Mouse (Mus musculus): Measurements from ENCODE around the gene C1ra. TPM values are rescaled to one million over a fixed set of nuclear protein-coding genes. Genes with fewer than 3 reads are reported as not detected.
"Not testable (repeated sequence)": the region's sequence is repeated elsewhere in the genome, so short reads cannot be mapped to it uniquely, and the experiment has no call there.

C1ra gene
- polyA plus RNA-seq, 1 experiment from 2014 or later: 0.26 TPM

GRCm38 (mm10) chr6:124477221-124477655, 35.0 kb upstream of the C1ra start:
- 82% methylated on average over 5 of the region's 5 CpGs for WGBS
- DNase-seq (ENCODE audit: low spot score): no peak

GRCm38 (mm10) chr6:124477922-124478651, 34.1 kb upstream of the C1ra start:
- Histone ChIP-seq H3K27me3 (ENCODE audit: low read depth, poor library complexity, severe bottlenecking) (no peaks in the 10 kb centered on the region), H3K9me3 (replicated peaks) (no peaks in the 10 kb centered on the region), H3K4me3 (no peak overlapping the region), H3K36me3 (no peaks in the 10 kb centered on the region), H3K27ac (no peak overlapping the region), H3K4me1 (no peaks in the 10 kb centered on the region)
- 79% methylated on average over 17 of the region's 17 CpGs for WGBS
- DNase-seq (ENCODE audit: low spot score): no peak

More at GRCm38 (mm10) chr6:124477221-124477655, 35.0 kb upstream of the C1ra start:
- Histone ChIP-seq H3K9me3 (replicated peaks) (no peaks in the 10 kb centered on the region), H3K36me3 (no peaks in the 10 kb centered on the region), H3K4me3 (no peak overlapping the region), H3K27me3 (ENCODE audit: low read depth, poor library complexity, severe bottlenecking) (no peaks in the 10 kb centered on the region), H3K4me1 (no peaks in the 10 kb centered on the region), H3K27ac (no peak overlapping the region)

DNA sequence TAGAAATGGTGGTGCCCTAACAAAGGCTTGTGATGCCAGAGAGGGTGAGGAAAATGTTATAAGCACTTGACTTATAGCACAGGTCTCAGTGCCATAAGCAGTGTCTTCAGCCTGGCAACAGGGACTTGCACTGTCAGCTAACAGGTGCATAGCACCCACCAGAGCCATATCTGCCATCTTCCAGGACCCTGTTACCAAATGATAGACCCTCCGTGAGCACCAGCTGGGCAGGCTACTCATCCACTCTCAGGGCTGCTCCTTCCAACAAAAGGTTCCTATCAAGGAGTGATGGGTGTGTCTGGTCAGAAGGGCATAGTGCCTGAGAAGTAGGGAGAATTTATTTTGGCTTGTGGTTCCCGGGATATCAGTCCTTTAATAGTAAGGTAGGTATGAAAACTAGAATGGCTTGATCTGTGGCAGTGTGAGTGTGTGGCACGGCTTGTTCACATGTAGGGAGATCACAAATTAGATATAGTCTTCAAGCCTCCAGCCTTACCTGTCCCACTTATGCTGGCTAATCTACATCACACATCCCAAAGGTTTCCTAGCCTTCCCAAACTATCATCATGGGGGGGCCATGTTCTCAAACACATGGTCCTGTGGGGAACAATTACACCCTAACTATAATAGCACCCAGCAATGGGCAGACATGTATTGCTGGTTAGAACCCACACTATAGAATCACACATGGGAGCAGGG, 33.2 kb upstream of the C1ra start:
- Histone ChIP-seq H3K4me1 (no peaks in the 10 kb centered on the region), H3K27ac (no peak overlapping the region), H3K9me3 (replicated peaks) (no peaks in the 10 kb centered on the region), H3K36me3 (no peaks in the 10 kb centered on the region), H3K27me3 (ENCODE audit: low read depth, poor library complexity, severe bottlenecking) (no peaks in the 10 kb centered on the region), H3K4me3 (no peak overlapping the region)
- DNase-seq (ENCODE audit: low spot score): no peak
- WGBS: 85% methylated on average over 3 of the region's 3 CpGs

GRCm38 (mm10) chr6:124479573-124479930, 32.7 kb upstream of the C1ra start:
- Histone ChIP-seq H3K27ac (no peak overlapping the region), H3K36me3 (no peaks in the 10 kb centered on the region), H3K4me1 (no peaks in the 10 kb centered on the region), H3K27me3 (ENCODE audit: low read depth, poor library complexity, severe bottlenecking) (no peaks in the 10 kb centered on the region), H3K9me3 (replicated peaks) (no peaks in the 10 kb centered on the region), H3K4me3 (no peak overlapping the region)
- WGBS: 92% methylated on average over 3 of the region's 3 CpGs
- DNase-seq (ENCODE audit: low spot score): no peak

- H3K9me3 ChIP-seq (replicated peaks): no peaks in the 10 kb centered on the region
- H3K27ac ChIP-seq: no peak overlapping the region
- H3K27me3 ChIP-seq (ENCODE audit: low read depth, poor library complexity, severe bottlenecking): no peaks in the 10 kb centered on the region
- no peak for DNase-seq (ENCODE audit: low spot score)
- H3K4me3 ChIP-seq: no peak overlapping the region
- no peaks in the 10 kb centered on the region for H3K36me3 ChIP-seq
- WGBS: 57% methylated on average over 4 of the region's 4 CpGs
- H3K4me1 ChIP-seq: no peaks in the 10 kb centered on the region
These were observed 31.9 kb upstream of the C1ra start for GRCm38 (mm10) chr6:124480295-124480694.

DNA sequence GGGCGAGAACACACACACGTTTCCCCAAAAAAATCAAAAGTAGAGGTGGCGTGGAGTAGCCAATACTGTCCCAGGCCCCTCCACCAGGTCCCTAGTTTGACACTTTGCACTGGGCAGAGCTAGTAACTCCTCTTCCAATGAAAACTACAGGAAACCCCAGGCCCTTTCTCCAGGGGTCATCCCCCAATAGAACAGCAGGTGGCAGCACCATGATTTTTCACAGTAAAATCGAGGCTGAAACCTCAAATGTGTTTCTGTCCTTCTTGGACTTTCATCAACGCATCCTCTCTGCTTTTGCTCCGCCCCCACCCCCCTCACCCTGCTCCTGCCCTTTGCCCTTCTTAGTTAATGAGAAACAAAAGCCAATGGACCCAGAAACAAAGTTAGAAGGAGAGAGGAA, 30.6 kb upstream of the C1ra start:
- 25% methylated on average over 6 of the region's 6 CpGs for WGBS
- peak; percentile 65 for DNase-seq (ENCODE audit: low spot score)
- Histone ChIP-seq H3K4me1 (no peaks in the 10 kb centered on the region), H3K27me3 (ENCODE audit: low read depth, poor library complexity, severe bottlenecking) (no peaks in the 10 kb centered on the region), H3K36me3 (no peaks in the 10 kb centered on the region), H3K27ac (no peak overlapping the region), H3K9me3 (replicated peaks) (no peaks in the 10 kb centered on the region), H3K4me3 (no peak overlapping the region)

DNA sequence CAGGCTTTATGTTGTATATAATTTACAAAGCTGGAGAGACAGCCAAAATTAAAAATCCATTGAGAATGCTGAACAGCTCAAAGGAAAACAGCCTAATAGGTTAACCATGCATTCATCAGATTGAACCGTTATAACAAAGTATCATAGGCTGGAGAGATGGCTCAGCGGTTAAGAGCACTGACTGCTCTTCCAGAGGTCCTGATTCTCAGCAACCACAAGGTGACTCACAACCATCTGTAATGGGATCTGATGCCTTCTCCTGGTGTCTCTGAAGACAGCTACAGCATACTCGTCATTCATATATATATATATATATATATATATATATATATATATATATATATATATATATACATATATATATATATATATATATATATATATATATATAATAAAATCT, 28.4 kb upstream of the C1ra start:
- not testable (repeated sequence) for DNase-seq (ENCODE audit: low spot score); H3K4me3 ChIP-seq; H3K27me3 ChIP-seq (ENCODE audit: low read depth, poor library complexity, severe bottlenecking); H3K4me1 ChIP-seq; H3K9me3 ChIP-seq (replicated peaks); H3K36me3 ChIP-seq; H3K27ac ChIP-seq
- WGBS: 82% methylated on average over 3 of the region's 3 CpGs

DNA sequence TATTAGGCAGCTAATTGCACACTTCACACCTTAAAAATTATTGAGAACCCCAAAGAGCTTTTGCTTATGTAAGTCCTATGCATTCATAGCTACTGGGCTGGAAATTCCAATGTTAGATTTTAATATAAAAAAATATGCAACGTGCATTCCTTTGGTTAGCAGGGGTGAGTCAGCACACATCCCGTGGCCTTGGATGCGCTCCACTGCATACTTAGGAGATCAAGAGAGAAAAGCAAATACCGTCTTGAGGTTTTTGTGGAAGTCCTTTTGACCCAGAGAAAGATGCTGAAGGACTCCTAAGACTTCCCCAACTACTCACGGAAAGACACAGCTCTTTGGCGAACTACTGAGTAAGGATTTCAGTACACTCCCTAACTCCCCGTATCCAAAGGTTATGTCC, 27.4 kb upstream of the C1ra start:
- Histone ChIP-seq H3K27me3 (ENCODE audit: low read depth, poor library complexity, severe bottlenecking) (no peaks in the 10 kb centered on the region), H3K36me3 (no peaks in the 10 kb centered on the region), H3K4me1 (no peaks in the 10 kb centered on the region), H3K27ac (no peak overlapping the region), H3K4me3 (no peak overlapping the region), H3K9me3 (replicated peaks) (no peaks in the 10 kb centered on the region)
- 92% methylated on average over 7 of the region's 7 CpGs for WGBS
- no peak for DNase-seq (ENCODE audit: low spot score)

DNA sequence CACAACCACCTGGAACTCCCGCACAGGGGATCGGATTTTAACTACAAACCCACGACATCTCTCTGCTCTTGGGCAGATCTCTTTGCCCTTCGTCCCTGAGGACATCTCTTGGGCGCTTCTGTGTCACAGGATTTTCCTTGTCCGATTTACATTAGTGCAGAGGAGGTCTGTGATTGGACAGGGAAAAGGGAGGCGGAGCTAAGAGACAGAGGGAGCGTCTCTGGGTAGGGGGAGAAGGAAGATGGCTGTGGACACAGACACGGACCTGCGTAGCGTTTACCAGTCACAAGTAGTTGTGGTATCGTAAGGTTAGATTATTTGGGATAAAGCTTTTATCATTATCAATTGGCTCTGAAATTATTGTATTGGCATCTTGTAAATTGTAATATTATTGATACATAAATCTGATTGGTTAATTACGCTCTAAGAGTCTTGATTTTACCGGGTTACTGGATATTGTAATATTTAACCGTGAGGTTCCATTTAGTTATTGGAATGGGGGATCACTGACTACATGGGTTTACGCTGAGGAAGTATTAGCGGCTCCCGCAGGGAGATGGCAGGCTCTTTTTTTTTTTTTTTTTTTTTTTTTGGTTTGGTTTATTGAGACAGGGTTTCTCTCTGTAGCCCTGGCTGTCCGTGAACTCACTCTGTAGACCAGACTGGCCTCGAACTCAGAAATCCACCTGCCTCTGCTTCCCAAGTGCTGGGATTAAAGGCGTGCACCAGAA, 26.6 kb upstream of the C1ra start:
- H3K4me1 ChIP-seq: no peaks in the 10 kb centered on the region
- H3K9me3 ChIP-seq (replicated peaks): no peaks in the 10 kb centered on the region
- no peaks in the 10 kb centered on the region for H3K36me3 ChIP-seq
- WGBS: 40% methylated on average over 21 of the region's 21 CpGs
- H3K4me3 ChIP-seq: peak overlapping the region; percentile 19; the same call in 1 of the 2 replicates
- no peak for DNase-seq (ENCODE audit: low spot score)
- H3K27me3 ChIP-seq (ENCODE audit: low read depth, poor library complexity, severe bottlenecking): no peaks in the 10 kb centered on the region
- H3K27ac ChIP-seq: no peak overlapping the region

DNA sequence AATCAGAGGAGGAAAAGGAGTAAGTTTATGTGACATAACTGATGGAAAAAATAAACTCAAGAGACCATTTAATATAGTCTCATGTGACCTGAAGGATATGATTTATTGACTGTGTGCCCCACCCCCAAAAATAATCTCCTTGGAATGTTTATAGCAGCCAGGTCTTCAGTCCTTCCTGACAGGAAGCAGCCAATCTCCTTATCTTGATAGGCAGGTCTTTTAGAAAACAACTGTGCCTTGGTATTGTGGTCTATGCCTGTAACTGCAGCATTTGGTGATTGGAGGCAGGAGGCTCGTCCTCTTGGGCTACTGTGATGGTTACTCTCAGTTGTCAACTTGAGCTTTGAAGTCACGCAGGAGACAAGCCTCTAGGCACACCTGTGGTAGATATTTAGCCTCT, 24.7 kb upstream of the C1ra start:
- Histone ChIP-seq H3K4me1 (no peaks in the 10 kb centered on the region), H3K27me3 (ENCODE audit: low read depth, poor library complexity, severe bottlenecking) (no peaks in the 10 kb centered on the region), H3K4me3 (no peak overlapping the region), H3K36me3 (no peaks in the 10 kb centered on the region), H3K27ac (no peak overlapping the region), H3K9me3 (replicated peaks) (no peaks in the 10 kb centered on the region)
- WGBS: 49% methylated on average over 2 of the region's 2 CpGs
- no peak for DNase-seq (ENCODE audit: low spot score)

GRCm38 (mm10) chr6:124488952-124489351, 23.3 kb upstream of the C1ra start:
- Histone ChIP-seq H3K4me3 (no peak overlapping the region), H3K27me3 (ENCODE audit: low read depth, poor library complexity, severe bottlenecking) (no peaks in the 10 kb centered on the region), H3K4me1 (peaks cover 8% of the 10 kb centered on the region; the same call in 1 of the 2 replicates), H3K9me3 (replicated peaks) (no peaks in the 10 kb centered on the region), H3K36me3 (no peaks in the 10 kb centered on the region), H3K27ac (no peak overlapping the region)
- 83% methylated on average over 4 of the region's 4 CpGs for WGBS
- no peak for DNase-seq (ENCODE audit: low spot score)

- H3K36me3 ChIP-seq: no peaks in the 10 kb centered on the region
- no peak for DNase-seq (ENCODE audit: low spot score)
- H3K27ac ChIP-seq: no peak overlapping the region
- no peaks in the 10 kb centered on the region for H3K9me3 ChIP-seq (replicated peaks)
- no peaks in the 10 kb centered on the region for H3K27me3 ChIP-seq (ENCODE audit: low read depth, poor library complexity, severe bottlenecking)
- 85% methylated on average over 6 of the region's 6 CpGs for WGBS
- peaks cover 9% of the 10 kb centered on the region; the same call in 1 of the 2 replicates for H3K4me1 ChIP-seq
- no peak overlapping the region for H3K4me3 ChIP-seq
These were observed 20.8 kb upstream of the C1ra start for GRCm38 (mm10) chr6:124491427-124491826.
